Mouse (Mus musculus) c-Kit-positive CD71-positive TER-119-positive erythroid progenitor cells, embryonic 14.5 days (primary cell): ENCODE measurements around the gene Por.

Experiments used
- DNase-seq: peaks from one replicate; pipeline ENCODE4 v3.0.0-alpha.2; 2013; ENCODE audit warnings: low spot score

Gene Por

DNA sequence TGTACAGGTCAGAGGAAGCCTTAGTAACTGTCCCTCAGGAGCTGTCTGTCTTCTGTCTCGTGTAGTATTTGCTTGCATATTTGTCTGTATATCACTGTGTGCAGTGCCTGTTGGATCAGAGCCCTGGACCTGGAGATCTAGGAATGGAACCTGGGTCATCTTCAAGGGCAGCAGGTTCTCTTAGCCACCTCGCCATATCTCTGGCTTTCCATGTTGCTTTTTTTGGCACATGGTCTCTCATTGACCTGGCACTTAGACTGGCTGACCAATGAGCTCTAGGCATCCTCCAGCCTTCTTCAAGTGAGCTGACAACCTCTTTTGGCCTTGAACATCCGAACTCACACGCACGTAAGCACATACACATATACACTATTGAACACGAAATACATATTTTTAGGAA, 32.4 kb downstream of the Por start:
- DNase-seq = no peak

- DNase-seq = peak; percentile 42
Measured at GRCm38 (mm10) chr5:135702682-135703192, 32.9 kb downstream of the Por start.

- DNase-seq = no peak
Measured at GRCm38 (mm10) chr5:135703431-135703830, 33.6 kb downstream of the Por start.

DNA sequence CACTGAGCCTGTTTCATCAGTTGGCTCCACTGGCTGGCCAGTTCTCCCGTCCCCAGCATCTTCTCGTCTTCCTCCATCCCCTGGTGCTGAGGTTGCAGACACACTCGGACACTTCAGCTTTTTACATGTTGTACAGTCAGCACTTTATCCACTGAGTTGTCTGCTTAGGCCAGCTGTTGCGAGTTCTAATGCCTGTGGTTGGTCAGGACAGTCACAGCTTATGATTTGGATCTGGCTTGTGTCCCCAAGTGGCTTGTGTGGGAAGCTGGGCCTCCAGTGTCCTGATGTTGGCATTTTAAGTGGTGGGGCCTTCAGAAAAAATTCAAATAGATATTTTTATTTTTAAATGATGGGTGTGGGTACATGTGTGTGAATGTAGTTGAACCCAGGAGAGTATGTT, 35.5 kb downstream of the Por start:
- DNase-seq = no peak

DNA sequence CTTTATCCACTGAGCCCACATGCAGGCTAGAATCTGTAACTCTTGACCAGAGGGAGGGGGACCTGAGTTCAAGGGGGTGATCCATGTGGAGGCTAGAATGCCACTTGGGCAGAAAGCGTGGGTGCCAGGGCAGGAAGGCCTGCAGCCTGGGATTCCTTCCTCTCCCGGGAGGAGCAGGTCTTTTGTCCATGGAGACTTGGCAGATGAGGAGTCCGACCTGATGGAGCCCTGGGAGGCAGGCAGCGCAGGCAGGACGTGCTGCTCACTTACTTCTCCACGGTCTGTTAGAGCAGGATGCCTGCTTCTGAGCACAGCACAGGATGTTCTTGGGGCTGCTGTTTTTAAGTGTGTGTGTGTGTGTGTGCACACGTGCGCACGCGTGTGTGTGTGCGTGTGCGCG, 37.2 kb downstream of the Por start:
- no peak for DNase-seq

- DNase-seq = no peak
Measured at GRCm38 (mm10) chr5:135707855-135708254, 38.0 kb downstream of the Por start.

DNA sequence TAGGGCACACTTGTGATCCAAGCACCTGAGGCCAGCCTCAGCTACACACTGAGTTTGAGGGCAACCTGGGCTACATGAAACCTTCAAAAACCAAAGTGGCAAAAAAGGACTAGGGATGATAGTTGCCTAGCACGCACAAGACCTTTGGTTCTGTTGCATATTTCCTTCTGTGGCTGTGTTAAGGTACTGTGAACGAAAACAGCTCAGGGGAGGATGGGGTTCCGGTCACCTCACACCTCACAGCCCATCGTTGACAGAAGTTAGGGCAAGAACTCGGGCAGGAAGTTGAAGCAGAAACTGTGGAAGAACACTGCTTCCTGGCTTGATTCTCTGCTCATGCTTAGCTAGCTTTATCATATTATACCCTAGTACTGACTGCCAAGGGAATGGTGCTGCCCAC, 39.9 kb downstream of the Por start:
- DNase-seq = no peak

- DNase-seq = no peak
Measured at GRCm38 (mm10) chr5:135710599-135711214, 40.9 kb downstream of the Por start.

DNA sequence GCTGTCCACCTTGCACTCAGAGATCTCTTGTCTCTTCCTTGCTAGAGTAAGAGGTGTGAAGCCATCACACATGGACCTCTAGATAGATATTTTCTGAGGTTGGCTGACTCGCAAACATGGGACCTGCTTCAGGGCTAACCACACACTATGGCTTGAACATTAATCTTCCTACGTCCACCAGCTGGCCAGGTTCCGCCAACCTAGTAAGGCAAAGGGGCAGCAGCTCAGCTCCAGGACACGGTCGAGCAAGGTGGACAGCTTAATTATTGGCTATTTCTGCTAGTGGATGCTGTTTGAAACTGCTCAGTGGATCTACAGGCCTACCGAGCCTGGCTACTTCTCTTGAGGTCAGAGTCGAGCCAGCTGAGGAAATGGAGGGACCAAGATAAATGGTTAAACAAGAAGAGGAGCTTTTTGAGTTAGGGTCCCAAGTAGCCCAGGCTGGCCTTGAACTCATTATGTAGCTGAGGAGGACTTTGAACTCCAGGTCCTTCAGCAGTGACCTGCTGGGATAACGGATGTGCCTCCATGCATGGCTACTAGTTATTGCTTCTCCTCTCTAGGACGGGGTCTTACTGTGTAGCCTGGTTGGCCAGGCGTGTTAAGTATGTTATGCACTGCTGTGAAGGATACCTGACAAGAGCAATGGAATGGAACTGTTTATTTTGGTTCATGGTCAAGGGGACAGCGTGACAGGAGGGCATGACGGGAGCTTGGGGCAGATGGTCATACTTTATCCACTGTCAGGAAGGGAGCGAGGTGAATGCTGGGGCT, 41.9 kb downstream of the Por start:
- DNase-seq = no peak

GRCm38 (mm10) chr5:135712803-135713202, 43.0 kb downstream of the Por start:
- peak; percentile 22 for DNase-seq

DNA sequence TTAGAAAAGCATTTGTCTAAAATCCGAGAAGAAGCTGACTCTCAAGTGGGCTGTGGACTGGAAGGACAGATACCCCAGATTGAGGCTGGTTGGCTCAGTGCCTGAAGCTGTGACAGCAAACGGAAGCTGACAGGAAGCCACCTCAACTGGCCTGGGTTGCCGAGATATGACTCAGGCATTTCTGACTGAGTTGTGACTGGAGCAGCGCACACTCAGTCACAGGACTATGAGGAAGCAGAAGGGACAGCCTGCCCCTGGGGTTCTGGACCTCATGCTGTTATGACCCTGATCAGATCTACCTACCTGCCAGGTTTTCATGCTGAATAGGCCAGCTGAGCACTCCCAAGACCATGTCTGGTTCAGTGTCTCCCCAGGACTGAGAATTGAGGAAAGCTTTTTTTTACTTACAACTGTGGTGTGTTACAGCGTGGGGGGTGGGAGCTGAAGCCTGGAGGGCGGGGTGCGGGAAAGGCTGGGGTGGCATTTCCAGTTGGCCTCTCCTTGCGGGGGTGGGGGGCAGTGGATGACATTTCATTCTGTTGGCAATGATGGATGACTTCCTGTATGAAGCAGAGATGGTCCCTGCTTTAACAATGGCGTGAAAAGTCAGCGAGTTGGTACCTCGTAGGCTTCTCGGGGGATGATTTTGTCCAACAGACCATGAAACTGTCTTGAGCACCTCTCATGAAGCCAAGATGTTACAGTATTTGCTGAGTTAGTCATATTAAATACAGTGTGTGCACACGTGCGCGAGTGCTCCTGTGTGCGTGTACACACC, 43.8 kb downstream of the Por start:
- peak; percentile 55 for DNase-seq

GRCm38 (mm10) chr5:135715624-135716023, 45.8 kb downstream of the Por start:
- no peak for DNase-seq

DNA sequence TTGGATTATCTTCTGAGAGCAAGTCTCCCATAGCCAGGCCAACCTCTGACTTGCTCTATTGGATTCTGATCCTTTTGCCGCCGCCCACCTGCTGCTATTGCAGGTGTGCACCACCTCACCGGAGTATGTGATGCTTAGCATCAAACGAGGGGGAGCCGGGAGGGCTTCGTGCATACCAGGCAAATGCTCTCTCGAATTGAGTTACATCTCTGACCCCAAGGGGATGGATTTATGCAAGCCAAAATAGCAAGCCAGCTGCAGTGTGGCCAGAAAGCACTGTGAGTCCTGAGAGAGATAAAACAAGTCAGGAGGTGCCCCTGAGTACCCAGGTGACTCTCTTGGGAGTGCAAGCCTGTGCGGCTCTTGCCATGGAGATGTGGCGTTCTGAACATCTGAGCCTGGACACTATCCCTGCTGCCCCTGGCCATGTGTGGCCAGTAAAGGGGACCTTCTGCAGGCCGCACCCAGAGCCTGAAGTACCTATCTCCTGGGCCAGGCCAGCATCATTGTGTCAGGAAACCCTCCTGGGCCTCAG, 49.8 kb downstream of the Por start:
- no peak for DNase-seq

- no peak for DNase-seq
Measured at GRCm38 (mm10) chr5:135720121-135720520, 50.3 kb downstream of the Por start.

DNA sequence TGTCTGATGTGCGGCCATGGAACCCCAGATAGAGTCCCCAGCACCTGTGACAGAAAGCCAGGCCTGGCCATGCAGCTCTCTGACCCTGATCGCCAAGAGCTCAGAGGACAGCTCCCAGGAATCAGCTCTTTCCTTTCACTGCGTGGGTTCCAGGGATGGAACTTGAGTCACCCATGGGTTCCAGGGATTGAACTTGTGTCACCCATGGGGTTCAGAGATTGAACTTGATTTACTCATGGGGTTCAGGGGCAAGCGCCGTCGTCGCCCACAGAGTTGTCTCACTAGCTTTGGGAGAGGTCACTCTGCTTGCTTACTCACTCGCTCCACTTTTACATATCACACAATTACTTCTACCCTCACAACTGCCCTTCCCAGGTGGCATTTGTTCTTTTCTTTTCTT, 51.2 kb downstream of the Por start:
- no peak for DNase-seq

DNA sequence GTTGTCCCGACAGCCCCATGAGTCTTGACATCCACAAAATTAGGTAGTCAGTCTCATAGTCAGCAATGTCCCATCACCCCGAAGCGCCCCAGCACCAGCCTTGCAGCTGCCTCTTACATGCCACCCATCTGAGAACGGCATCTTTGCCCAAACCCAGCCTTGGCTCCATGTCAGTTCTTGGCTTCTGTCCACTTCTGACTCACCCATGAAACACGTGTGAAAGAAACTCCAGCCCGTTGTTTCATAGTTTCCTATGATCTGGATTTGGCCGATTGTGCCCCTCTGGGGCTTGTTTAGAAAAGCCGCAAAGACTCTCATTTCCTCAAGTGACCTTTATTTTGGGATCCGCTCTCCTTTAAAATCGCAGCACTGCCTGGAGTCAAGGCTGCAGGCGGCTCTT, 52.3 kb downstream of the Por start:
- no peak for DNase-seq

DNA sequence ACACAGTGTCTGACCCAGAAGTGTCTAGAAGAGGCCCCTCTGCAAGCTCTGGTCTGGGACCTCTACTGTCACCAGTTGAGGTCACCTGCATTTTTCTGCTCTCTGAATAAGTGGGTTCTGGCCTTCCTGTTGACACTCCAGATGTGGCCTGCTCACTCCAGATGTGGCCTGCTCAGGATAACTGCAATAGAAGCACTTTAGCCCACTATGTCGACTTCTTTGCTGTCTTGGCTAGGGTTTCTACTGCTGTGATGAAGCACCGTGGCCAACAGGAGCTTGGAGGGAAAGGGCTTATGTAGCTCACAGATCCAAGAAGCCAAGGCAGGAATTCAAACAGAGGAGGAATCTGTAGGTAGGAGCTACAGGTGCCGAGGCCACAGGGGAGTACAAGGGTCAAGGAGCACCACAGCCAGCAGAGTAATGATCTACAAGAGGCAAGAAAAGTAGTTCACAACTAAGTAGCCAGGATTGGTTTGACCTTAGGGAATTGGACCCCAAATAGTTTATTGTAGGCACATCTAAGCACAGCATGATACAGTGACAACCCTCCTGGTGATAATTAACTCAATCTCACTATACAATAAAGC, 53.4 kb downstream of the Por start:
- no peak for DNase-seq

GRCm38 (mm10) chr5:135724536-135725322, 54.9 kb downstream of the Por start:
- DNase-seq = no peak

- DNase-seq = no peak
Measured at GRCm38 (mm10) chr5:135725391-135725841, 55.6 kb downstream of the Por start.

GRCm38 (mm10) chr5:135725991-135726390, 56.2 kb downstream of the Por start:
- DNase-seq = no peak

DNA sequence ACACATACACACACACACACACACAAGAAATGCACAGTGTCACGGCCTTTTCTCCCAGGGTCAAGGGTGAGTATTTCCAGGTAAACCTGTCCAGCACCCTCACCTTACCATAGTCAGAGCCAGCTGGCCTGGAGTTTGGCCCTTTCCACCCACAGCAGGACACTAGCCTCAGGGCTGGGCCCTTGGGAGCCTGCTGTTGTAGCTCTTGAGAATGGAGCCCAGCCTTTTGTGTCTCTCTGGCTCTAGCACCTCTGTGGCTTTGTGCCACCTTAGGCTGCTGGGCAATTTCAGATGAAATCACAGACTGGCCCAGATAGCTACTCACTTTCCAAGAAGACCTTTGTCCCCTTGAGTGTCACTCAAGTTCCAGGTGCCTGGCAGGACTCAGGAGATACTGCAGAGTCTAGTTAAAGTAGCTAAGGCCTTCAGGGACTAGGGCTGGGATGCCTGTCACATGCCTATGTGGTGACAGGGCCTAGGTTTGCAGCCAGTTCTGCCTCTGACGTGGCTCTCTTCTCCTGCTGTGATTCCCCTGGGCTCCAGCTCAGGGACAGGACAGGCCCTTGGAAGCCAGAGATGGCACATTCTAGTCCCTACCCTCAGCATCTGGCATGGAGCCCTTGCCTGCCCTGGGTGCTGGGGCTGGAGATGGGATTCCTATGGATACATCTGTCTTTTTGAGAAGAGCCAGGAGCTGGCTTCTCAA, 57.0 kb downstream of the Por start:
- no peak for DNase-seq
